Mouse (Mus musculus) spleen, embryonic (tissue): ENCODE data around the gene Olfr585.

ENCODE experiments used
- CTCF ChIA-PET: fragments of 350-600 bp; sonication (Branson Sonifier 250); formaldehyde crosslinking; loops from one replicate; lab custom pipeline; 2022; lab: Charles Lee

Olfr585 gene

GRCm38 (mm10) chr7:103097420-103097819 lies at the start of gene Olfr585:
Gene Olfr585 (plus strand): TSS chr7:103097720.
- CTCF ChIA-PET, result no interaction called here

DNA sequence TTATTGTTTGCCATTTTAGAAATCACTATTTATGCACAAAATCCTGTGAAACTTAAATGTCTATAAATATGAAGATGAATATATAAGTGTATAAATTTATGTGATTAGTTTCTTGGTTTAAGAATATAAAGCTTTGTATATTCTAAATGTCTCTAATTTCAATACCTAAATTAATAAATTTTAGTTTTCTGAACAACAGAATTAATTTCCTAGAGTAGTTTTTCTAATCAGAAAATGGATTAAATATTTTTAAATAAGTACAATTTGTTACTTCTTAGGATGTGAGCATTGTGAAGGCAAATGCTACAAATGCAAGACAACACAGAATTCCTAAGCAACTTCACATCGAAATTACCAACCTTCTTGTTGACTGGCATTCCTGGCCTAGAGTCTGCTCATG lies 46.5 kb upstream of the Olfr585 start, which contains the start of gene Olfr583:
Gene Olfr583, plus strand, starts transcription at position 301 of the 400 bp plus-strand sequence.
- CTCF ChIA-PET, result no interaction called here

DNA sequence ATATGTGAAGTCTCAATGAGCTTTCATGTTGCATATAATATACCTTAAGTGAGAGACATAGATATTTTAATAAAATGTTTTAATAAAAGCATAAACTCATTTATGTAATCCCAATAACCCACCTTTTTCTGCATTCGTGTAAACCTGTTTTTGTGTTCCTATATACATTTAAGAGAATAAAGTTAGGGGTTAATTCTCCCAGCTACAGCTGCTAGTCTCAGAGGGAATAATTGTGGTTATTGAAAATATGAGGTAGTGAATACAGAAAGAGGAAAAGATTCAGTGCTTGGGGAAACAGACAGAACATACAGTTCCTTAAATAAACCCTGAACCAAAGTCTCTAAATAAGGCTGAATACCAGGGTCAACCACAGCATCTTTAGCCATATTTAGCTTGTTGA lies 15.9 kb upstream of the Olfr585 start, which contains the start of gene Olfr584:
Gene Olfr584, plus strand, starts transcription at position 301 of the 400 bp plus-strand sequence.
- CTCF ChIA-PET, result no interaction called here

DNA sequence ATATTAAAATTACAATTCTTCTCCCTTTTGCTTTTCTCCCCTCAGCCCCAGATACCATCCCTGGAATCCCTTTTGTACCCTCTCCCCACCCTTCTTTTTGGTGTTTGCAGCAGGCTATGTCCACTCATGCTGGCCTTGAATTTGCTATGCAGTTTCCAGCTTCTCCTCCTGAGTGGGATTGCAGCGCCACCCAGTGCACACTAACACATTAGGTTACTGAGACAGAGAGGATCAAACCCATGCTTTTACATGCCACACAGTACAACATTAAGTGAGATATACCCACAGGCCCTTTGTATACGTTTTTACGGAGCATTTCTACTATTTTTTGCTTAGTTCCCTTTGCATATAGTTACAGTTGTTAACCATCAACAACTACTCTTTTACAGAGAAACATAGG lies 21.9 kb downstream of the Olfr585 start:
- CTCF ChIA-PET, result no interaction called here

DNA sequence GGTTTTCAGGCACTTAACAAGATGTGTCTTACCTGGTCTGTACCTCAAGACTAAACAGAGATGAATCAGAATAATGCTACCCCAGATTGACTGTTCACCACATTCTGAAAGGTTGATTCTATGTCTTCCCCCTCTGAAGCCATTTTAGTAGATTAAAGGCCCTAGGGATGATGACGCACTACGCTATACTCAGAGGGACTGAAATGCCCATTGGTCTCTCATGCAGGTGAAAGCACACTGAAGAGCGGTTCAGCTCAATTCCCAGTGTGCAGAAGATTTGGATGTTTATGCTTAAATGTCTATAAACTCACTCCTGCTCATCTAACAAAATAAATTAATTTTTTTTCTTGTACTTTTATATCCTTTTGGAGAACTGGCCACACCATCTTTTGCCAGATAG lies 28.0 kb downstream of the Olfr585 start, which contains the start of gene Olfr586:
Gene Olfr586, minus strand, starts transcription at position 101 of the 400 bp plus-strand sequence.
- CTCF ChIA-PET, result no interaction called here

GRCm38 (mm10) chr7:103140579-103140978 lies 43.1 kb downstream of the Olfr585 start, which contains the start of gene Olfr588-ps1:
Gene Olfr588-ps1 (plus strand): TSS chr7:103140879.
- CTCF ChIA-PET, result no interaction called here
